Mouse (Mus musculus) erythroblast, adult 5-6 weeks (primary cell): ENCODE data around the gene Nrxn3. TPM values are rescaled to one million over a fixed set of nuclear protein-coding genes. Genes with fewer than 3 reads are reported as not detected.

ENCODE experiments used
- ATAC-seq: replicated peaks from 2 replicates; pipeline ENCODE4 v1.8.0; 2016; ENCODE audit warnings: moderate number of reproducible peaks, mild to moderate bottlenecking, moderate TSS enrichment, inconsistent platforms; ENCODE audit not compliant: poor library complexity, low FRiP score, severe bottlenecking
- total RNA-seq, 2 experiments: library from RNA; stranded (forward) in 1 of 2; stranded (reverse) in 1 of 2; fragments of 150-400 nt in 1 of 2; fragments of 200-764, 138-1000 nt in 1 of 2; gene quantifications; 2 replicates each; pipeline versions ENCODE4 v1.2.3 to v1.2.4; 2015 to 2017; ENCODE audit warnings: low replicate concordance in 2 of 2

The Nrxn3 gene
- total RNA-seq, 2 experiments from 2014 or later: not detected

GRCm38 (mm10) chr12:89016436-89016835, 293.8 kb downstream of the Nrxn3 start:
- ATAC-seq: no peak

DNA sequence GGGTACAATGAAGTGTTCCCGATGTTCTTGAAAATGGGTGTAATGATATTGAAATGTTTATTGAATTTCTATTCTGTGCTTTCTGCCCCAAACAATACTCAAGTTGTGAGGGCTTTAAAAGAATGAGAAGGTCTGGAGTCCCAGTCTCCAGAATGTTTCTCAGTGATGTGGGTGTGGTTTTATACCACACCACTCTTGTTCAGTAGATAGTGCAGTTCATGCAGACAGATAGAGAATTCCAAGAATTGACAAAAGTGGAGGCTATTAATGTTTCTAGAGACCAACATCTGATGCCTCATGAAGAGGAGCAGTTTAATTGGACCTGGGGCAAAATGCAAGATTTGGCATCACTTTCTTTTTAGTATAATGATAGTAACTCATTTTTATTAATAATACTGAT, 302.5 kb downstream of the Nrxn3 start:
- ATAC-seq: no peak

- ATAC-seq: no peak
These were observed 313.4 kb downstream of the Nrxn3 start for GRCm38 (mm10) chr12:89035984-89036618.

- no peak for ATAC-seq
These were observed 317.5 kb downstream of the Nrxn3 start for GRCm38 (mm10) chr12:89040151-89040550.

DNA sequence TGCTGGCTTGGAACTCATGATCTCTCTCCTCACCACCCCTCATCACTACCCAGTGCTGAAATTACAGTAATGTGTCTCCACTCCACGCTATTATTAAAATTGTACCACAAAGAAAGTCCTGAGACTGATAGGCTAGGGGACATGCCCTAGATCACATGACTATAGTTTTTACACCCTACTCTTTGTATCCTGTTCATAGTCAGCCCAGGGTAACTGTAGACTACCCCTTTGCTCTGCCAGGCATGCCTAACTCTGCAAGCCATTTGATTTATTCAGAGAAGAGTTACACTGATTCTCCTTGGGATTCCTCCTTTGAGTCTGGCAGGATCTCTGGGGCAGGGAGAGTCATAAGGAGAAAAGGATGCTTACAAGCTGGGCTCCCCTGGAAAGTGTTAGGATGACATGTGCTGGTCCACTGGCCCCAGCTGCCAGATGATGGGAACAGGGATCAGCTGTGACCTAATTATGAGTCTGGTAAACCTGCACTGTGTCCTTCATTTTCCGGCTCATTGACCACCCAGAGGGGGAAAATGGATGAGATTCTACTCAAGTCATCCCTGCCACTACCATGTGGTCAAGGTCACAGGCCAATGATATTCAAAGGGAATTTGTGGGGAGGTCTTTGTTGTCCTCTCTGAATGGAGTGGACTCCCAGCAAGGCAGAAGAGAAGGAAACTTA, 318.9 kb downstream of the Nrxn3 start:
- ATAC-seq: no peak

DNA sequence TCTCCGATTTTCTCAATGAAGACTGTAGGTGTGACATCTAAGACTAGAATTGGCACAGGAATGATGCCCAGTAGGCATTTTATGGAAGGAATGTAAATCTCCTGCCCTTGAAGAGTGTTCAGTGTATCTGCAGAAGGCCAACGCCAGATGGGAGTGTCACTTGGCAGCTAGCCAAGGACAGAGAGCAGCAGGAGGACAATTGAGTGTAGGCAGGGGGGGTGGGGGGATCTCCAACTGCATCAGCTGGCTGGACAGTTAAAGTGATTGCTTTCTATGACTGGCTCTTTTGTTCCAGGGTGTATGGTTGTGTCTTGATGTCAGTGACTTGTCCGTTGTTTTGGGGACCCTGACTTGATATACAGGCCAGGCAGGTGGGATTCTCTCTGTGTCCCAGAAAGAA, 326.6 kb downstream of the Nrxn3 start:
- ATAC-seq: no peak

DNA sequence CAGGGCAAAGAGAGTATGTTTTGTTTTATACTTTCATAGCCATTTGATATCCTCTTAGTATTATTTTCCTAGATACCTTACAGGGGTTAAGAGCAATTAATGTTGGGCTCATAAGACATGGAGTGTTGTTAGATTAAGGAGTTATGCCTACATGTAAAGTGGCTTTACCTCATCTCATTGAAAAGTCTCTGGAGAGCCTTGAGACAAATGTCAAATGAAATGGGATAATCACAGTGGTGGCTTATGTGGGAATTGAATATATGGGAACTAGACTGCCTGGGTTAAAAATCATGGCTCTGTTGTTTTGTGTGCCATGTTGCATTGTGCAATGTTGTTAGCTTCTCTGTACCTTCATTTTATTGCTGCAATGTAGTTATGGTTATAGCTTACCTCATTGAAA, 327.0 kb downstream of the Nrxn3 start:
- no peak for ATAC-seq

- ATAC-seq: no peak
These were observed 349.8 kb downstream of the Nrxn3 start for GRCm38 (mm10) chr12:89072436-89072835.

GRCm38 (mm10) chr12:89073167-89073743, 350.6 kb downstream of the Nrxn3 start:
- ATAC-seq: no peak

GRCm38 (mm10) chr12:89074551-89075295, 352.0 kb downstream of the Nrxn3 start:
- ATAC-seq: no peak

DNA sequence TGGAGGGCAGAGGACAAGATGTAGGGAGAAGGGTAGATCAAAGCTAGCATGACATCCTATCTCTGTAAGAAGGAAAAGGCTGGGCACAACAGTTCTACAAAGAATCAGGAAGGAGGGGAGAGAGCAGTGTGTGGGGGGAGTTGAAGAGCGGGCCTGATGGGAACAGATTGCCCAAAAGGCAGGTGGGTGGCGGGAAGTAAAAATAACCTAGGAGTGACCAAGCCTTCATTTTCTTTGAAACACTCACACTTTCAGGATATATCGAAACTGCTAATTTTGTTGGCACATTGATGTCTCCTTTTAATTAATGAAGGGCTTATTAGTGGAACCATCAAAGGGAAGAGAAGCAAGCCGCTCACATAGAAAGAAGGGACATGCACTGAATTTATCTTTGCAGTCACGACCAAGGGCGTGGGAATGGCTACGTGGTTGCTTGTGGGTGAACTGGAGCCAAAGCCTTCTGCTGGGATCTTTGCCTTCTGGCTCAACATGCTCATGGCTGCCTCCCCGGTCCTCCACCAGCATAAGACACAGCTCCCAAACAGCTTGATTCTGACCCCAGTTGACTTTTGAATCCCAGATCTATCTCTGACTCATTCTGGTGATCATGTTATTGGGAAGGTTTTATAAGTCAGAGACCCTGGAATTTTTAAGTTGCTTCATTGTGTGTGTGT, 371.3 kb downstream of the Nrxn3 start:
- no peak for ATAC-seq

DNA sequence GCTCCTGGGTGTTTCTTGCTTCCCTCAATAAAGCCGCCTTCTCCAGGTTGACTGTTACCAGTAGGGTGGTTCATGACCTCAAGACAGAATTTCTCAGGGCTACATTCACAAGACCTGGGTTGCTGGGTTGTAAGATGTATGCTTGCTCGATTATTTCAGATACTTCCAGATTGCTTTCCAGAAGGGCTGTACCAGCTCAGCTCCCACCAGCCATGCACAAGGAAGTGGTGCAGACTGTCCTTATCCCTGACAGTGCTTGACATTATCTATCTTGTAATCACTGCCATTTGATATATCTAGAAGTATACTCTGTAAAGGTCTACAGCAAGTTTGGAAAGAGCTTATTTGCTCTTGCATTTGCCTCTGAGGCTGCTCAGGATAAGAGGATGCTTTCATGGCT, 374.9 kb downstream of the Nrxn3 start:
- no peak for ATAC-seq

DNA sequence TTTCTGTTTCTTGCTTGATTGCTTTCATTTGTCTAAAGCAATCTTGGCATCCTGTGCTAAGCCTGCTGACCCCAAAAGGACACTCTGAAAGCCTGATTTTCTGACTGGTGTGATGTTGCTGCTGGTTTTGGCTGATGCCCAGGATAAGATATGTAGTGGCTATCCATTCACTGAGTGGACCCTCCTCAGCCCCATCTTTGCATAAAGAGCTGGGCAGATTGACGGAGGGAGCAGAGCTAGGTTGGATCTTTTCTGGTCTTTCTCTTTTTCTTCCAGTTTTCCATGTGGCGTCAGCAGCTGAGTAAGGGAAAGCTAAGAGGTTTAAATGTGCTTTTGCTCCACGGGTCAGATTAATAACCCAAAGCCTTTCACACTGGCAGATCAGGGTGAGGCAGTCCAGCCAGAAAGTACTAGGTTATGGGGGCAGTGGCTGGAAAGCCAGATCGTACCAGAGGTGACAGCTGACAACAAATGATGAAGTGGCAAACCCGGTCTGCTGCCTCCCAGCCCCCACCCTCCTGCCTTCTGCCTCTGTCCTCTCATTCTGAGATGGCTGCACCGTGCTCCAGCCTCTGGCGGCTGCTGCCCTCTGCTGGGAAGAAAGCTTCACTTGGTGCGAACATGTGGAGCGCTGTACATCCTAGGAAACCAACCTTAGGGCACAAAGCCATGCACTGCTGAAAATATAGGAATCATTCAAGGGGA, 383.5 kb downstream of the Nrxn3 start:
- no peak for ATAC-seq

- ATAC-seq: no peak
These were observed 384.4 kb downstream of the Nrxn3 start for GRCm38 (mm10) chr12:89106881-89107584.

DNA sequence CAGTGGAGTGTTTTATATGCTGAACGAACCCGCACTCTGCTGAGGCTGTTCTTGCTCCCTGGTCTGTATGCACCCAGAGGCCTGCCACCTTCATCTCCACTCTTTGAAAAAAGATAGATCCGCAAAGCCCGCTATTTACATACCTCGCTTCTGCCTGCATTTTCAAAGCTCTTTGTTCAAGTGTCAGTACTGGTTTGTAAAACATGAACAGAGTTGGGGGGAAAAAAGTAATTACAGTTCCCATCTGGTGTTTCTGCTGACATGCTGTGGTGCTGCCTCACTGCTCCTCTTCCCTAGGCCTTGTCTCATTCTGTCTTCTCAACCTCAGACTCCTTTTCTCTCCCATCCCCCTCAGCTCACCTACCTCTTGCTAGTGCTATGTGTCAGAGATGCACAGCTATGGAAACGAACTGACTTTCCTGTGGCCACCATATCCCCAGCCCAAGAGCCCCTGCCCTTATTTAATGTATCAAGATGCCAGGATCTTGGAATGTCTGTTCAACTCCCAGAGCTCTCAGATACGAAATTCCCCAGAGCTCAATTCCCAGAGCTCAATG, 387.2 kb downstream of the Nrxn3 start:
- ATAC-seq: no peak

DNA sequence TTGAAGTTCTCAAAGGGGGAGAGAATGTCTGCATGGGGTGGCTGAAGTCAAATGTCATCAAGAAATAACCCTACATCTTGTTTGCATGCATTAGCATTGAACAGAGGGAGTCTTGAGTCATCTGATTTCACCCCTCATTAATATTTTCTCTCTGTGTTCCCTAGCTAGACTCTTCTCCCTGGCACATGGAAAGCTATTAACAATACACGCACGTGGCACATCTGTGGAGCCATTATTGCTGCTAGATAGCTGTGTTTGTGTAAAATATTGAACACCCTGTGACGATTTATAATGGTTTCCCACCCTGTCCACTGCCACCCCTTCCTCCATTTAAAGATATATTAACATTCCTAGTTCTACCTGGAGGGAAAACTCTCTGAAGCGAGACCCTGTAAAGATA, 405.9 kb downstream of the Nrxn3 start:
- no peak for ATAC-seq

GRCm38 (mm10) chr12:89129139-89129907, 406.6 kb downstream of the Nrxn3 start:
- no peak for ATAC-seq

- no peak for ATAC-seq
These were observed 411.7 kb downstream of the Nrxn3 start for GRCm38 (mm10) chr12:89134333-89134732.
